Mouse (Mus musculus): ENCODE data around the gene Cdh24. TPM values are rescaled to one million over a fixed set of nuclear protein-coding genes. Genes with fewer than 3 reads are reported as not detected.

Cdh24 gene
- 4.5 and 5.1 TPM in 2 replicates for polyA plus RNA-seq (2014; fragmentation: Nextera tagmentation; extraction: Ambion mirVana)

GRCm38 (mm10) chr14:54641305-54641969, at the start of gene Cdh24:
Gene Cdh24 (minus strand): TSS chr14:54641364.
- Histone ChIP-seq H3K9me3 (ENCODE audit: control insufficient read depth, low read depth, low read length) (no peaks in the 10 kb centered on the region), H3K4me1 (ENCODE audit: control insufficient read depth, insufficient read depth, low read length) (peaks cover 11% of the 10 kb centered on the region; the same call in 1 of the 2 replicates), H3K4me3 (ENCODE audit: low read depth, low read length) (peak within 1 kb of the TSS; percentile 49), H3K4me2 (replicated peaks; ENCODE audit: low read depth, low read length) (peak within 1 kb of the TSS; percentile 85), H3K27ac (ENCODE audit: low read length) (peak within 1 kb of the TSS; percentile 64), H3K36me3 (ENCODE audit: control insufficient read depth, insufficient read depth, low read length) (peaks cover 56% of the 10 kb centered on the region), H3K27me3 (ENCODE audit: control insufficient read depth, insufficient read depth, low read length) (no peaks in the 10 kb centered on the region), H3K9ac (replicated peaks; ENCODE audit: low read depth, low read length) (peak within 1 kb of the TSS; percentile 76)
- peak; percentile 93 for ATAC-seq (ENCODE audit: insufficient number of reproducible peaks, insufficient read depth, low FRiP score, low read depth)
- WGBS, result under 1% methylated on average over 45 of the region's 52 CpGs

DNA sequence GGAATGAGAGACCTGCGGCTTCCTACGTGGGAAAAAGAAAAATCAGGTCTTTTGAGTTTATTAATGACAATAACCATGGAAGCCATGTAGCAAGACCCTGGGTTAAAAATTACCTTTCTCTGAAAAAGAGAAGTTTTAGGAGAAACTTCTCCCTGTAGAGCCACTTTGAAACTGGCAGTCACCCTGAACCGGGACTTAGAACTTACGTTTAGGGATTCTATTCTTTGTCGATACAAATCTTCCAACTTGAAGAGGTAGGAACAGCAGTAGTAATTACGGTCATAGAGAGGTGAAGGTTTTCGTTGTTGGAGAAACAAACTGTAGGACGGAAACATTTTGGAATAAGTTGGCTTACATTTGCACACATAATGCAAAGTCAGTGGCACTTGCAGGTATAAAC, 46.1 kb upstream of the Cdh24 start:
- peaks cover 13% of the 10 kb centered on the region; the same call in 1 of the 2 replicates for H3K4me1 ChIP-seq (ENCODE audit: control insufficient read depth, insufficient read depth, low read length)
- H3K36me3 ChIP-seq (ENCODE audit: control insufficient read depth, insufficient read depth, low read length), result peaks cover 21% of the 10 kb centered on the region
- H3K27ac ChIP-seq (ENCODE audit: low read length), result peak overlapping the region; percentile 66; the same call in 1 of the 2 replicates
- peak overlapping the region; percentile 68 for H3K9ac ChIP-seq (replicated peaks; ENCODE audit: low read depth, low read length)
- 4% methylated on average over 8 of the region's 8 CpGs for WGBS
- H3K9me3 ChIP-seq (ENCODE audit: control insufficient read depth, low read depth, low read length), result no peaks in the 10 kb centered on the region
- peak overlapping the region; percentile 84 for H3K4me3 ChIP-seq (ENCODE audit: low read depth, low read length)
- no peak for ATAC-seq (ENCODE audit: insufficient number of reproducible peaks, insufficient read depth, low FRiP score, low read depth)
- H3K4me2 ChIP-seq (replicated peaks; ENCODE audit: low read depth, low read length), result peak overlapping the region; percentile 61
- H3K27me3 ChIP-seq (ENCODE audit: control insufficient read depth, insufficient read depth, low read length), result no peaks in the 10 kb centered on the region

DNA sequence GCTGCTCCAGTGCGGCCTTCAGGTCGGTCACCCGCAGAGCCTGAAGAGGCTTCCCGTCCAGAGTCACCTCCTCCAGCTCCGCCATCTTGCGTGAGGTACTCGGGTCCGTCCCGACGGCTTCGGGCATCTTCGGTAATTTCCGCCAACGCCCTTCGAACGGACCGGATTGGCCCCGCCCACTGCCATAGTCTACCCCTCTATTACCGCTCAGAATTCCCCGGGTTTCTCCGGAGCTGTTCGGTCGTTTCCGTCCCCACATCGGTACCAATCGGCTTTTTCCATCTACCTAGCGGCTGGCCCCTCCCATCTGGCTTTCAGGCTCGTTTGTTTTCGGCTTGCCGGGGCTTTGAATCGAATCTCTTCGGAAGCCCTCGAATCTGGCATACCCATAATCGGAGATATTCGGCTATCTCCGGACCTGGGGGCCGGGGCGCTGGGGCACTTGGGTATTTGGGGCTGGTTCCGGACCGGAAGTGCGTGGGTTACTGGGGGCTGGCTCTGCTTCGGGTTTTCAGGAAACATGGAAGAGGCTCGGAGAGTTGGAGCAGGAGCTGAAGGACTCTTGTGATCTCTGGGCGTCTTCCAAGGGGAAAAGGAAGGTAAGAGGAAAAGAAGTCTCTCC, 45.5 kb upstream of the Cdh24 start, which contains the start of gene Acin1:
TSS of gene Acin1 (minus strand) at position 410 of the 622 bp plus-strand sequence.
- Histone ChIP-seq H3K4me1 (ENCODE audit: control insufficient read depth, insufficient read depth, low read length) (peaks cover 13% of the 10 kb centered on the region; the same call in 1 of the 2 replicates), H3K27me3 (ENCODE audit: control insufficient read depth, insufficient read depth, low read length) (no peaks in the 10 kb centered on the region), H3K9me3 (ENCODE audit: control insufficient read depth, low read depth, low read length) (no peaks in the 10 kb centered on the region), H3K27ac (ENCODE audit: low read length) (peak within 1 kb of the TSS; percentile 96), H3K9ac (replicated peaks; ENCODE audit: low read depth, low read length) (peak within 1 kb of the TSS; percentile 97), H3K4me2 (replicated peaks; ENCODE audit: low read depth, low read length) (peak within 1 kb of the TSS; percentile 72), H3K36me3 (ENCODE audit: control insufficient read depth, insufficient read depth, low read length) (peaks cover 24% of the 10 kb centered on the region), H3K4me3 (ENCODE audit: low read depth, low read length) (peak within 1 kb of the TSS; percentile 84)
- peak; percentile 96 for ATAC-seq (ENCODE audit: insufficient number of reproducible peaks, insufficient read depth, low FRiP score, low read depth)
- WGBS, result under 1% methylated on average over 44 of the region's 44 CpGs

GRCm38 (mm10) chr14:54686063-54686521, 44.9 kb upstream of the Cdh24 start, which contains the start of gene 1700123O20Rik:
Gene 1700123O20Rik (plus strand): TSS chr14:54686216.
- H3K27ac ChIP-seq (ENCODE audit: low read length), result peak within 1 kb of the TSS; percentile 96
- H3K9me3 ChIP-seq (ENCODE audit: control insufficient read depth, low read depth, low read length), result no peaks in the 10 kb centered on the region
- H3K36me3 ChIP-seq (ENCODE audit: control insufficient read depth, insufficient read depth, low read length), result peaks cover 24% of the 10 kb centered on the region
- no peaks in the 10 kb centered on the region for H3K27me3 ChIP-seq (ENCODE audit: control insufficient read depth, insufficient read depth, low read length)
- peak within 1 kb of the TSS; percentile 72 for H3K4me2 ChIP-seq (replicated peaks; ENCODE audit: low read depth, low read length)
- under 1% methylated on average over 41 of the region's 41 CpGs for WGBS
- peak within 1 kb of the TSS; percentile 84 for H3K4me3 ChIP-seq (ENCODE audit: low read depth, low read length)
- peaks cover 13% of the 10 kb centered on the region; the same call in 1 of the 2 replicates for H3K4me1 ChIP-seq (ENCODE audit: control insufficient read depth, insufficient read depth, low read length)
- H3K9ac ChIP-seq (replicated peaks; ENCODE audit: low read depth, low read length), result peak within 1 kb of the TSS; percentile 97
- peak; percentile 76 for ATAC-seq (ENCODE audit: insufficient number of reproducible peaks, insufficient read depth, low FRiP score, low read depth)

- WGBS, result 12% methylated on average over 8 of the region's 8 CpGs
- H3K4me3 ChIP-seq (ENCODE audit: low read depth, low read length), result peak overlapping the region; percentile 84
- H3K27ac ChIP-seq (ENCODE audit: low read length), result no peak overlapping the region
Observed at GRCm38 (mm10) chr14:54685471-54685870, 44.3 kb upstream of the Cdh24 start.

DNA sequence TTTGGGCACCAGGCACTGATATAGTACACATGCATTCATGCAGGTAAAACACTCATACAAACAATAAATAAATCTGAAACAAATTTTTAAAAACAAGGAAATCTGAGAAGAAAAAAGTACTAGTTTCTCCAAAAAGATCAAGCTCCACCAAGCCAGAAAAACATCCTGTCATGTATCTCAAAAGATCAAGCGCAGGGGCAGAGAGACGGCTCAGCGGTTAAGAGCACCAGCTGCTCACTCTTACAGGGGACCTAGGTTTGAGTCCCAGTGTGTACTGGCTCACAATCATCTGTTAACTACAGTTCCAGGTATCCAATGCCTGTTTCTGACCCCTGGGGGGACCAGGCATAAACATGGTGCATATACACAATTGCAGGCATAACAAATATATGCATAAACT, 41.2 kb upstream of the Cdh24 start:
- H3K9ac ChIP-seq (replicated peaks; ENCODE audit: low read depth, low read length), result no peak overlapping the region
- 85% methylated on average over 3 of the region's 3 CpGs for WGBS
- peaks cover 34% of the 10 kb centered on the region for H3K36me3 ChIP-seq (ENCODE audit: control insufficient read depth, insufficient read depth, low read length)
- no peak for ATAC-seq (ENCODE audit: insufficient number of reproducible peaks, insufficient read depth, low FRiP score, low read depth)
- peaks cover 4% of the 10 kb centered on the region; the same call in 1 of the 2 replicates for H3K4me1 ChIP-seq (ENCODE audit: control insufficient read depth, insufficient read depth, low read length)
- no peaks in the 10 kb centered on the region for H3K27me3 ChIP-seq (ENCODE audit: control insufficient read depth, insufficient read depth, low read length)
- no peak overlapping the region for H3K4me2 ChIP-seq (replicated peaks; ENCODE audit: low read depth, low read length)
- H3K27ac ChIP-seq (ENCODE audit: low read length), result no peak overlapping the region
- H3K9me3 ChIP-seq (ENCODE audit: control insufficient read depth, low read depth, low read length), result no peaks in the 10 kb centered on the region
- H3K4me3 ChIP-seq (ENCODE audit: low read depth, low read length), result no peak overlapping the region

More at GRCm38 (mm10) chr14:54685471-54685870, 44.3 kb upstream of the Cdh24 start:
- Histone ChIP-seq H3K4me2 (replicated peaks; ENCODE audit: low read depth, low read length) (peak overlapping the region; percentile 72), H3K4me1 (ENCODE audit: control insufficient read depth, insufficient read depth, low read length) (peaks cover 13% of the 10 kb centered on the region; the same call in 1 of the 2 replicates), H3K9me3 (ENCODE audit: control insufficient read depth, low read depth, low read length) (no peaks in the 10 kb centered on the region), H3K27me3 (ENCODE audit: control insufficient read depth, insufficient read depth, low read length) (no peaks in the 10 kb centered on the region), H3K36me3 (ENCODE audit: control insufficient read depth, insufficient read depth, low read length) (peaks cover 19% of the 10 kb centered on the region), H3K9ac (replicated peaks; ENCODE audit: low read depth, low read length) (peak overlapping the region; percentile 97)
- ATAC-seq (ENCODE audit: insufficient number of reproducible peaks, insufficient read depth, low FRiP score, low read depth), result no peak

GRCm38 (mm10) chr14:54678657-54679304, 37.6 kb upstream of the Cdh24 start:
- no peaks in the 10 kb centered on the region for H3K27me3 ChIP-seq (ENCODE audit: control insufficient read depth, insufficient read depth, low read length)
- 79% methylated on average over 16 of the region's 16 CpGs for WGBS
- ATAC-seq (ENCODE audit: insufficient number of reproducible peaks, insufficient read depth, low FRiP score, low read depth), result no peak
- H3K4me2 ChIP-seq (replicated peaks; ENCODE audit: low read depth, low read length), result no peak overlapping the region
- H3K27ac ChIP-seq (ENCODE audit: low read length), result no peak overlapping the region
- no peaks in the 10 kb centered on the region for H3K9me3 ChIP-seq (ENCODE audit: control insufficient read depth, low read depth, low read length)
- no peak overlapping the region for H3K9ac ChIP-seq (replicated peaks; ENCODE audit: low read depth, low read length)
- H3K4me3 ChIP-seq (ENCODE audit: low read depth, low read length), result no peak overlapping the region
- H3K4me1 ChIP-seq (ENCODE audit: control insufficient read depth, insufficient read depth, low read length), result no peaks in the 10 kb centered on the region
- peaks cover 62% of the 10 kb centered on the region for H3K36me3 ChIP-seq (ENCODE audit: control insufficient read depth, insufficient read depth, low read length)

- Histone ChIP-seq H3K9me3 (ENCODE audit: control insufficient read depth, low read depth, low read length) (no peaks in the 10 kb centered on the region), H3K27me3 (ENCODE audit: control insufficient read depth, insufficient read depth, low read length) (no peaks in the 10 kb centered on the region), H3K4me3 (ENCODE audit: low read depth, low read length) (no peak overlapping the region), H3K27ac (ENCODE audit: low read length) (no peak overlapping the region), H3K9ac (replicated peaks; ENCODE audit: low read depth, low read length) (no peak overlapping the region), H3K4me2 (replicated peaks; ENCODE audit: low read depth, low read length) (no peak overlapping the region), H3K36me3 (ENCODE audit: control insufficient read depth, insufficient read depth, low read length) (peaks cover 69% of the 10 kb centered on the region), H3K4me1 (ENCODE audit: control insufficient read depth, insufficient read depth, low read length) (no peaks in the 10 kb centered on the region)
- 80% methylated on average over 5 of the region's 5 CpGs for WGBS
- no peak for ATAC-seq (ENCODE audit: insufficient number of reproducible peaks, insufficient read depth, low FRiP score, low read depth)
Observed at GRCm38 (mm10) chr14:54676290-54676689, 35.1 kb upstream of the Cdh24 start.
